Mouse (Mus musculus): ENCODE measurements around the gene Rbms1. TPM values are rescaled to one million over a fixed set of nuclear protein-coding genes. Genes with fewer than 3 reads are reported as not detected.

The Rbms1 gene
- total RNA-seq, 2 experiments from 2014 or later, result 17.8 to 20.1 TPM

DNA sequence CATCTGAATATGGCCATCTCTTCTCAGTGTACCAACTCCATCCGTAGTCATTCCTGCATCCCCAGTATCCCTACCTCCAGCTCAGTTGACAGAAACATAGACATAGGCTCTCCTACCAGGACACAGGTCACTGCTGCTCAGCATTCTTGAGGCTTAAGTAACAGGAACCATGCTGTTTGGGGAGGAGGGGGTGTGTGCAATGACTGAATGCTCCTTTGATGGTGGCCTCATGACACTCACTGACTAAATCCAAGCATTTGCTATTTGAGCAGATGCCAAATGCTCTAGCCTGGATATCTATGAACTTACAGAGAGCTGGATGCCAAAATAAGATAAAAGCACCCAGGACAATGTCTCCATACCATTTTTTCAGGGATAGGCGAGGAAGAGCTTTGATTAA, 238.3 kb downstream of the Rbms1 start:
- DNase-seq, result no peak
- intact Hi-C loops (cut with DNase I), result loop anchor here (5.0 kb wide), 2 partner anchors 678 to 728 kb away; no protein-coding TSS in a partner anchor

DNA sequence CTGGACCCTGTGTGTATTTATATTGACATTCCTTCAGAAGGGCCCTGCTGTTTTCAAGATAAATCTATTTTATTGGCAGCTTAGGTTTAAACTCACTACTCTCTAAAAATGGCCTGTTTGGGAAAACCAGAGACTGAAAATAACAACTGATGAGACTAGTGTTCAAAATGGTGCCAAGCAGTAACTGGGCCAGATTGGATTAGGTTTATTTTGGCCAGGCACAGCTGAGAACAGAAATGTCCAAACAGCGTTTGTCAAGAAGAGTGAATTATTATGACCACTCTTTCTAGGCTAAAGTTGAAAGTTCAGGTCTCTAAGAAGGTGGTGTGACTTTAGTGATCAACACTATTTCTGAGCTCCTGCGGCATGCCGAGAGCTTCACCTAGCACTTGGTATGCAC, 240.0 kb downstream of the Rbms1 start:
- intact Hi-C loops (cut with DNase I), result loop anchor here (5.0 kb wide), 2 partner anchors 679 to 729 kb away; no protein-coding TSS in a partner anchor
- DNase-seq, result no peak

DNA sequence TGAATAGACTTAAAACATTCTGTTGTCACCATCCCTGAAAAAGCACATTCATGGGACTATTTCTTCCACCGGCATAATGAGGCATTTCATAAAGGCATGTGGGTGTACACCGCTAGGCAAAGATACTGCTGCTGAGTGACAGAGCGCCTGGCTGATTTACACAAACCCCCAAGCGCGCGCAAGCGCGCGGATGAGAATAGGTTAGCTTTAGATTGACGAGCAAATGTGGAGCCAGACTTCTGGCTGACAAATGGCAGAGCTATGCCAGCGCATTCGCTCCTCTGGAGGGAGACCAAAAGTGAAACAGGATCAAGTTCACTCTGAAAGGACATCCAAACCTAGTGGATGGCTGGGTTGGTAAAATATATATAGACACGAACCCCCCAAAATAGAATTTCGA, 240.5 kb downstream of the Rbms1 start, which contains the start of gene Itgb6:
Itgb6 (minus strand) TSS at position 130 of the 400 bp plus-strand sequence.
- DNase-seq, result peak; percentile 62 to 67
- intact Hi-C loops (cut with DNase I), result loop anchor here (5.0 kb wide), 2 partner anchors 680 to 730 kb away; no protein-coding TSS in a partner anchor

DNA sequence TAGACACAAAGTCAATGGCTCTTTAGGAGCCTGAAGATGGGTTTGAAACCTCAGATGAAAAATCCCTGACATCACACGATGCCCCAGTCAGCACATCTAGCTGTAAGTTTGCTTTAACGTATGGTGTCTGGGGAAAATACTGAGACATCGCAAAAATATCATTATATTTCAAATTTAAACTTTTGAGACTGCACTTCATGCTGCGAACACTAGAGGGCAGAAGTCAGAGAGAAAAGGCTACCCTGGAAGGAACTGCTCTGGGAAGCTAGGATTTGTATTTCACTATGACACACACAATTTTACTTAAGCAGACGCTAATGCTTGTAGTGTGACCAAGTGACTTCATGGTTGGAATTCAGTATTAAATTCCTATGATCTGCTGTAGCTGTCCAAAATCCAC, 242.1 kb downstream of the Rbms1 start:
- intact Hi-C loops (cut with DNase I), result loop anchor here (5.0 kb wide), 2 partner anchors 681 to 731 kb away; no protein-coding TSS in a partner anchor

DNA sequence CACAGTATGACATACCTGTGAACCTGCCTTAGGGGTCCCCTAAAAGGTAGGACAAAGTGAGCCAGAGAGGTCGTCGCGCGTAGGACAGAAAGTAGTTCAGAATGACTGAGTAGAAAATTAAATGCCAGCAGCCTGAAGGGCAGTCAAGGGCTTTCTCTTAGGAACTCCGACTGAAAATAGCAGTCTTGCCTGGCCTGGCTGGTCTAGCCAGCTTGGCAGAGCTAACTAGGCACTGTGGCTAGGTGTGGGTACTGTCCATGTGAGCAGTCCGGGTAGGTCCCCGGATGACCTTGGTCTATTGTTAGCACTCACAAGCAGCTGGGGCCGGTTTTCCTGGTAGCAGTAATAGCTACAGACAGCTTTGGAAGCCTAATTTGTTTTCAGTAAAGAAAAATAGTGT, 242.8 kb downstream of the Rbms1 start:
- peak in 1 of 2 experiments; percentile 55 for DNase-seq
- intact Hi-C loops (cut with DNase I), result loop anchor here (5.0 kb wide), 2 partner anchors 682 to 732 kb away; no protein-coding TSS in a partner anchor

More for the DNA sequence above, 242.1 kb downstream of the Rbms1 start:
- DNase-seq, result no peak

DNA sequence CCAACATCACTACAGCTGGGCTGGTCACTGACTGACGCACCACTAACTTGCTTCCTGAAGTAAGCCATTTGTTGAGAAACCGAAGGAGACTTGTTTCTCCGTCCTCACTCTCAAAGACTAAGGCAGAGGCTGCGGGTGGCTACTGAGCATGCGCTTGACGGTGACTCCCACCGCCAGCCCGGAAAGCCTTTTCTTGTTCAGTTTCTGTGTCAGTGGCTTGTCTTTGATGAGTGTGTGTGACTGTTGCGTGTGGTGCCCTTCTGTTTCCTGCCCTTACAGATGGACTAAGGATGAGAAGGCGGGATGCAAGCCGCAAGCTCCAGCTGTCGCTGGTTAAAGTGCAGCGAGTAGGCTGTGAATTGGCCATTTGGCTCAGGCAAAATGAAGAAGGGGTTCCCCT, 245.6 kb downstream of the Rbms1 start:
- intact Hi-C loops (cut with DNase I), result no loop called here
- DNase-seq, result no peak

DNA sequence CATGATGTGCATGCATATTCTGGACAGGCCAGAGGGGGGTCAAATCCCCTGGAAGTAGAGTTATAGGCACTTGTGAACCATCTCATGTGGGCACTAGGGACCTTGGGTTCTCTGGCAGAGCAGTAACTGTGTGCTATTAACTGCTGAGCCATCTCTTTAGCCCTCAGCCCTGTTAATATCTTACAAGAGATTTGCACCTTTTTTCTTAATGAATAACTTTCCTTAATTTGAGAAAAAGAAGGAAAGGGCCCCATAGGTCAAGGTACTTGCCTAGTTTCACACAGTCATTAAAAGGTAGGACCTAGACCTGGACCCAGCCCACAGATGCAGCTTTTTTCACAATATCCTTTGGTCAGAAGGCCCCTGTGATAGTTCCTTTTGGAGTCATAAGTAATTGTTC, 246.4 kb downstream of the Rbms1 start:
- no peak for DNase-seq
- intact Hi-C loops (cut with DNase I), result no loop called here

DNA sequence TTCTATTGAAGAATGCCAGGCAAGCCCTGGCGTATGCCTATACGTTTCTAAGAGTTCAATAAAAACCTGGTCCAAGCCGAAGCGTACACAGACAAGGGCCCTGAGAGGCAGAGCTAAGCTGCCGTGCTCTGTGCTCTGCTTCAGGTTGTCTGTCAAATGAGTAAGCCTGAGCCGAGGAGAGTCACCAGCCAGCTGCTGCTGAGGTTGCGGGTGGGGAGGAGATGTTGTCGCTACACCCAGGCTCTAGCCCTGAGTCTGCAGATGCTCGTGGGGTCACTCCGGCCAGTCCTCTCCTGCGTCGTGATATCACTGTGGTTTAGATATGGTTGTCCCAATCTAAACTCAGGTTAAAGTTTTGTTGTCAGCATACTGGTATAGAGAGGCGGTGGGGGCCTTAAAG, 247.2 kb downstream of the Rbms1 start:
- intact Hi-C loops (cut with DNase I), result no loop called here
- no peak for DNase-seq

DNA sequence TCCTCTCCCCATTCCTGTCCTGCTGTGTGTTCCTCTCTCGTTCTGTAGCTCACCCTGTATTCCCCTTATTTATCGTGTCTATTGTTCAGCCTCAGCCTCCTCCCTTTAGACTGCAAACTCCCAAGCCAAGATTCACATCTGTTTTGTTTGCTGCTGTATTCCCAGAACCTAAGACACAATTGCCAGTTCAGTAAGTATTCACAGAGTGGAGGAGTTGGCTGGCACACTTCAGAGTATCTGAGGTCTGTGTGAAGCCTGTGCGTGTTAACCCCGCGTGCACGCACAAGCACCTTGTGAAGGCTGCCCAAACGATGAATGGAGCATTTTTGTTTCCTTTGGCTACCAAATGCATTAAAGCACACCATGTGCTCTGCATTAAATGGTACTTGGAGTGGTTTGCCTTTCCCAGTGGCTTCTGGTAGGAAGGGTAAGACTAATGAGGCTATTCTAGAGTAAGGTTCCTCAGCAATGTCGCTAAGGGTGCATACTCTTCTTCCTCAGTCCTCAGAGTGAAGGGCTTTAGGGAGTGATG, 248.0 kb downstream of the Rbms1 start:
- intact Hi-C loops (cut with DNase I), result no loop called here
- no peak for DNase-seq

DNA sequence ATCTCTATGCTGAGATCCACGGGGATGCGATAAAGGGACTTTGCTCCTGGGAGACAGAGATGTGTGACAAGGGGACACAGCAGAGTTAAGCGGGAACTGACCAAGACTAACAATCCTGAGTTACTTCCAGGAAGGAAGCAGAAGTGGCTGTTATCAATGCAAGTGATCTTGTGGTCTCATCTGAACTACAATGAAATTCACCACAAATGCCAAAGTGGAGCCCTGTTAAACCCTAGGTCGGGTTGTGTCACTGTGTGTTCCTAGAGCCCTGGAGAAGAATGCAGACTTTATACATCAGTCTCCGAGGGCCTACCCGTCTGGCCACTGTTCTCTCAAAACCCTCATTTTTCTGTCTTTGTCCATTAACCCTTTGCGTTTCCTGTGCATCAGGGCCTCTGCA, 248.5 kb downstream of the Rbms1 start:
- intact Hi-C loops (cut with DNase I), result no loop called here
- DNase-seq, result no peak

DNA sequence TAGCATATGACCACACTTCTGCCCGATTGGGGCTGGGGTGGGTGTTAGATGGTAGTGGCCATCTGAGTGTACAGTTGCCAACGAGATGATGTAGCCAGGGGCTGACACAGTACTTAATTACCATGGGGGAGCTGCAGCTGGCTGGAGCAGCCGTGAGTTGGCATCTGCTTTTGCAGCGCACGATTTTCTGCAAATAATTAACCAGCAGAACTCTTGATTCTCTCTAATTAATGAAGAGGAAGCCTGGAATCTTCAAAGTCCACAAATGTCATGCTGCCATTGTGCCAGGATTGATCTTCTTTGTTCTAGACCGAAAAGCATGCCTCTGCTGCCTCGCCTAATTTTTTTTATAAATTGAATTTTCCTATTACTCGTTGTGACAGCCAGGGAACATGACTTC, 249.1 kb downstream of the Rbms1 start:
- intact Hi-C loops (cut with DNase I), result no loop called here

DNA sequence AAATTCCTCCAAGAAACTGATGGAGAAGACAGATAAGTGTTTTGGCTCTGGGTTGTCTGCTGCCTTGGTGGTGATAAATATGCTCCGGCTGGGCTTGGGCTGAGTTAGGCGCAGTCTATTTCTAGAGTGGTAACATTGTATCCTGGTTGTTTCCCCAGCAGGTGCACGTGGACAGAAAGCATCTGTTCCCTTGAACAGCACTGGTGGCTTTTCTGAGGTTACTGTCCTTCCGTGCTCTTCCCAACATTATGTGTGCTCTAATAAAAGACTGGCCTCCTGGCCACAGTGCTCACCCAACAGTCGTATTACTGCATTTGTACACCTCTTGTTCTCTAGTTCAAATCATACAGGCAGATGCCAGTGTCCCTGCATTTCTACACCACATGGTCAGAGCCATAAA, 250.1 kb downstream of the Rbms1 start:
- DNase-seq, result no peak
- intact Hi-C loops (cut with DNase I), result no loop called here

More for the DNA sequence above, 249.1 kb downstream of the Rbms1 start:
- DNase-seq, result no peak

DNA sequence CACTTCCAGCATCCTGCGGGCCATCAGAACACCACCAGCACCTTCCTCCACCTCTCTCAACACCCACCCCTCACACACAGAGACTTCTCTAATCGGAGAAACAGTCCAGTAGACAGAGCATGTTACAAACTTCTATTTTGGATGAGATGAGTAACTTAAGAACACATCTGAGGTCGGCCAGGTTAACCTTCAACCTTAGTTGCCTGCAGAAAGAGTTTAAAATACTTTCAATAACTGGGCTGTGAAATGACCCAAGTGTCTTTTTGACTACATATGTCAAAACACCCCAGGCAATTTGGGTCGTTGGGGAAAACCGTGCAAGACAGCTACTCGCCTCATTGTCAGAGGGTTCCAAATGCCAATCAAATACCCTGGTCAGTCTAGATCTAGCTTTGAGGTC, 250.5 kb downstream of the Rbms1 start:
- no peak for DNase-seq
- intact Hi-C loops (cut with DNase I), result no loop called here

DNA sequence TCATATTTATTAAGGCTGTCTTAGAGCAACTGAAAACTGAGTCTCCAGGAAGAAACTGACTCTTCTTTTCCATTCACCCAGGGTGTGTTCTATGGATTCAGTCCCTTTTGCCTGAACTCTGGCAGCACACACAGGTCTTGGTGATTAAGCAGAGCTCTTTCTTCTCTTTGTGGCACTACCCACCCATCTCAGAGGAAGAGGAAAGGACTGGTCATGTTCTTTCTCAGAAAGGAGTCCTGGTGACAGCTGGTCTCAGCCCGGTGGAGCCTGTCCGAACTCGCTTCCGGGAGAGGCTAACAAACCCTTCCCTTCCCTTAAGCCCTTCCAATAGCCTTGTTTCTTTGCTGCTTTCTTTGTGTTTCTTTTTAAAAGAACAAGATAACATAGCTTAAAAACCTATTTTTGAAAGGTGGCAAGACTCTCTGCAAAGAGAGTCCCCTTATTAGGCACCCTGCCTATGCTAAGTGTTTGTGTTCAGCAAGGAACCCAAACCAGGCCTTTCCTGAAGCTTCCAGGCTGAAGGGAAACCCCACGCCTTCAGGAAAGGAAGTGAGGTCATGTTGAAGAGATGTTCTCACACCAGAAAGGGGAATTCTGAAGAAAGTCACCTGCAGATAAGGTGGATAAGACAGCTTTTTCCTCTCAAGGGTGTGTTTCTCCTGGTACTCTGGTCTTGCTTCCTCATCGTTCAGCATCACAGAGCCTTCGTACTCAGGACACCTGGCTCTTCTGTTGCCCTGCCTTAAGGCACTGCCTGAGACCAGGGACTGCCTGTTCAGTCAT, 251.7 kb downstream of the Rbms1 start:
- DNase-seq, result no peak
- intact Hi-C loops (cut with DNase I), result no loop called here

DNA sequence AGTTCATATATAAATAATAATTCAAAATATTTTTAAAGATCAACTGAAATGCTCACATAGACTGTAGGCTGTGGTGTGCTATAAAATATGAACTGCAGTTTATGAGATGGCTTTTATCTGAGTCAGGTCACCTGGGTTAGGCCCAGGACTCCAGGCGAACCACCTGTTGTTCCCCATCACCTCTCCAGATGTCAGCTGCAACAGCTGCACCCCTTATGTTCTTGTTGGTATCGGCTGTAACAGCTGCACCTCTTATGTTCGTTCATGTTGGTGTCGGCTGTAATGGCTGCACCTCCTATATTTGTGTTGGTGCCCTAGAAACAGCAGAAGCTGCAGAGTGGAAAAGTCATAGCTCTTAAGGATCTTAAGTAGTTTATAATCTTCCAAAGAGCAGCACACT, 252.7 kb downstream of the Rbms1 start:
- DNase-seq, result no peak
- intact Hi-C loops (cut with DNase I), result no loop called here

DNA sequence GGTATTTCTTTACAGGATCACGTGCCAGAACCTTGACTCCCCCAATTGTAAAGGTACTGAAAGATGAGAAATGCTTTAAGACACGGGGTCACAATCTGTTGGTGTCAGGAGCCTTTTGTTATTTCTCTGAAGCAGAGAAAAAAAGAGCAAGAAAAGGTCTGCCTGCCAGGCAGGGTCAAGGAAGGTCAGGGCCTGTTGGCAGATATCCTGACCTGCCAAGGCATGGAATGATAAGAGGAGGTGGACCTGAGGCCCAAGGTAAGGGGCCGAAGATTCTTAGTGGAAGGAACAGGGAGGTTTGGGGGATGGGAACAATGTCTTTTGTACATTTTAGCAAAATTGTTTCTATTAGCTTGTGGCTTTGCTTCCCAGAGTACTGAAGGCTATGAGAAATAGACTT, 254.3 kb downstream of the Rbms1 start:
- DNase-seq, result no peak
- intact Hi-C loops (cut with DNase I), result no loop called here

DNA sequence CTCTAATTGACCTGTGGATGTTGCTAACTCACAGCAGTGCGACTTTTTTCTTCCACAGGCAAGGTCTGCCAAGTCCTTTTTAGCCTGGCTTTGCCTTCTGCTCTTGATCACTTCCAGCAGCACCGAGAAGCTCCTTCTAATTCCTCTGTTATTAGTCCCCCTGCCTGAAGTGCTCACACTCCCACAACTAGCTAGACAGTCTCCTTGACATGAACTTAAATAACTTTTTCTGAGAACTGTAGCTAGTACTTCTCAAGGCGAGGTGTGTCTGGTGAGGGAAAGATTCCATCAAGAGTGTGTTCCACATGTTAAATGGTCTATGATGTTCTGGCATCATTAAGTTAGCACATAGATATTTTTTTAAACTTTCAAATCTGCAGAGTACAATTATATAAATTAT, 256.1 kb downstream of the Rbms1 start:
- no peak for DNase-seq
- intact Hi-C loops (cut with DNase I), result no loop called here

DNA sequence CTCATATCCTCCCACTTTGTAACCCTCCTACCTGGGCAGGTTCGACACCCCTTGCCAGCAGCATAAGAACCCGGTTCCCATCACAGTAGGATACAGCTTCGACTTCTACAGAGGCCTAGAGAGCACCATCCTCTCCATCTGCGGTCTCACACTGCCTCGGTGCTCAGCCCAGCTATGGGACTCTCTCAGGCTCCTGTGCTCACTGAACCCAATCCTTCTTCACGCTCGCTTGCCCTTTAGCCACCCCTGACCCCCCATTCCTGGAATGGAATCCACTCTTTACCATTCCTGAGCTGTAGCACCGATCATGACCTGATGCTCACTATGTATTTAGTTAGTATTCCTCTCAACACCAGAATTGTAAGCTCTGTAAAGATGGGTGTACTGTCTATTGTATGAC, 257.6 kb downstream of the Rbms1 start:
- intact Hi-C loops (cut with DNase I), result no loop called here
- no peak for DNase-seq

DNA sequence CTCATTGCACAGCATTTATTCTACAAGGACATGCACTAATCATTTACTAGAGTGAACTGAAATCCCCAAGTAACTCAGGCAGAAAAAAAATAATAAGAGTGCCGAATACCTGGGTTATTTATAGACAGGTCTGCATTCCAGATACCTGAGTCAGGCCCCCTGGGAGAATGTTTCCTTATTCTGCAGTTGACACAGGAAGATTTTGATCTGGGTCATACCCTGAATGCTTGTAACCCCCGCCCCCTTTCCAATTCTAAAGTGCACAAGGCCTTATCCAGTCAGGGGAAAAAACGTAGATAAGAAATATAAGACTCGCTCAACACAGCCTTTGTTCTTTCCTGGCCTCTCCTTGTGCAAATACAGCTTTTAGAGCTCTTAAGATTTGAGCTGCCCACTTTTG, 259.7 kb downstream of the Rbms1 start:
- intact Hi-C loops (cut with DNase I), result no loop called here
- DNase-seq, result no peak

DNA sequence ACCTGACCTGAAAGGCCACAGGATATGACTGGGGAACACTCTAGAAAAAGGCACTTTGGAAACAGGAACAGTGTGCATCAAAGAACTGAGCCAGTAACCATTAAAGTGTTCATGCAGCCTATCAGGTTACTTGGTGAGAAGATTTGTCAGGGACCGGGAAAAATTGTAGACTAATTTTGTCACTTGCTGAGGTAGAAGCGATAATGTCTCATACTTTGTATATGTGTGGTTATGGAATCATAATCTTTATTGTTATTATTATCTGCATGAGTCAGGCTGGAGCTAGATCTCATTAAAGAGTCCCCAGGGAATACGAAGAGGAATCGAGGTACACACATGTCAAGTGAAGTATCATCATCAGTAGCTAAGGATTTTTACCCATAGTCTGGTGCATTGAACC, 262.0 kb downstream of the Rbms1 start:
- DNase-seq, result no peak
- intact Hi-C loops (cut with DNase I), result no loop called here

Measured in gastrocnemius, postnatal 36 days (tissue).